Mouse (Mus musculus): ENCODE data around the gene Lamc1. TPM values are rescaled to one million over a fixed set of nuclear protein-coding genes. Genes with fewer than 3 reads are reported as not detected.

Lamc1 gene
- total RNA-seq, 2 experiments from 2014 or later, result 79.6 to 103 TPM

Other genes with a start within 250 kb of the Lamc1 start
- 1 to 10 TPM; 3.7 to 3.9 TPM for gene Lamc2, start 146.3 kb downstream of the Lamc1 start, total RNA-seq (2021)
- gene Shcbp1l, start 92.4 kb upstream of the Lamc1 start, total RNA-seq (2021), result not detected
- gene Dhx9, start 154.9 kb upstream of the Lamc1 start, total RNA-seq (2021), result 10 to 100 TPM; 24.7 to 29.1 TPM
- 1 to 10 TPM; 1.7 to 1.9 TPM for gene Npl, start 217.3 kb upstream of the Lamc1 start, total RNA-seq (2021)

Measured in gastrocnemius, postnatal 36 days (tissue).